Mouse (Mus musculus) megakaryocyte, embryonic 14.5 days (primary cell): ENCODE data around the gene Ybx2.

ENCODE experiments used
- FLI1 ChIP-seq: IDR thresholded peaks from 2 replicates; pipeline ENCODE4 v1.6.1; 2012; ENCODE audit warnings: low read length, inconsistent platforms, mixed read lengths
- GATA1 ChIP-seq: IDR thresholded peaks from 3 replicates; pipeline ENCODE4 v1.6.1; 2012; ENCODE audit warnings: mixed read lengths, low read length, inconsistent platforms, borderline replicate concordance

GRCm38 (mm10) chr11:69934169-69934568, 1.4 kb upstream of the Ybx2 start:
- TF ChIP-seq GATA1: no peak
- no peak for TF ChIP-seq FLI1
